In the genomic region with DNA sequence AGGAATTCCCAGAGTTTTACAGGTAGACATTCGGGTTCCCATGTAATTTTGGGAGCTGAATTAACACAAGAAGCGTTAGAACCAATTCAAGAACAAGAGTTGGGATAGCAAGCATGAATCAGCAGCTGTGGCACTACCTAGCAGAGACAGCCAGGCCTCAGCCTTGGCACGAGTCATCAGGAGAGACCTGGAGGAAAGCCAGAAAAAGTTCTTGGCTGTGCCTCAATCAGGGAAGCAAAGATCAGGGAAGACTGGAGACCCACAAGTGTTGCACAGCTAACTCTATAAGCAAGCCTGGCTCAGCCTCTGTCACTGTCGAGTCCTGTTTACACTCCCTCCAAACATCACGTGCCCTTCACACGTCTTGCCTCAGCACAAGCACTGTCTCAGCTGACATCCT, we compare ENCODE assay signal across 14 mouse cellular contexts. TPM values are rescaled to one million over a fixed set of nuclear protein-coding genes. Genes with fewer than 3 reads are reported as not detected.
DNase-seq lines count a peak whose midpoint lies in the region; ATAC-seq lines count a peak whose summit lies in the region.
"Had no signal": no experiment of that assay in that cellular context is flagged by ENCODE, and none has a peak within 500 bp of the region (broad histone marks: within the 10 kb centered on the region; RNA-seq: fewer than 3 reads in every experiment).

No protein-coding gene starts in this region.

- H3K27me3 ChIP-seq in heart, embryonic 11.5 days (ENCODE audit: control insufficient read depth, insufficient read depth, low read length), result no peaks in the 10 kb centered on the region
- no peaks in the 10 kb centered on the region for H3K27me3 ChIP-seq in midbrain, embryonic 10.5 days (ENCODE audit: low read depth, poor library complexity, severe bottlenecking)
- H3K27me3 ChIP-seq: neural tube, embryonic 13.5 days had no signal

- H3K4me3 ChIP-seq in heart, embryonic 11.5 days (ENCODE audit: low read depth, low read length), result no peak overlapping the region
- no peak overlapping the region for H3K4me3 ChIP-seq in midbrain, embryonic 10.5 days
- H3K4me3 ChIP-seq: gastrocnemius, adult 2 months; hindbrain, embryonic 10.5 days; limb, embryonic 13.5 days; neural tube, embryonic 13.5 days had no signal

- 66% methylated on average over 6 of the region's 6 CpGs for WGBS in heart, embryonic 11.5 days (ENCODE audit: insufficient replicate concordance)
- 77% methylated on average over 6 of the region's 6 CpGs for WGBS in midbrain, embryonic 10.5 days

- H3K4me1 ChIP-seq in heart, embryonic 11.5 days (ENCODE audit: control insufficient read depth, insufficient read depth, low read length), result no peaks in the 10 kb centered on the region
- peaks cover 4% of the 10 kb centered on the region; the same call in 1 of the 2 replicates for H3K4me1 ChIP-seq in midbrain, embryonic 10.5 days

- no peak overlapping the region for H3K9ac ChIP-seq in heart, embryonic 11.5 days (ENCODE audit: low read depth, low read length)
- H3K9ac ChIP-seq: limb, embryonic 13.5 days; neural tube, embryonic 13.5 days had no signal

- H3K4me2 ChIP-seq in heart, embryonic 11.5 days, result no peak overlapping the region
- H3K4me2 ChIP-seq: limb, embryonic 13.5 days; neural tube, embryonic 13.5 days had no signal

- H3K27ac ChIP-seq in heart, embryonic 11.5 days (ENCODE audit: low read depth, low read length), result no peak overlapping the region
- H3K27ac ChIP-seq in midbrain, embryonic 10.5 days (replicated peaks), result no peak overlapping the region
- H3K27ac ChIP-seq: gastrocnemius, adult 2 months; hindbrain, embryonic 10.5 days; limb, embryonic 13.5 days; neural tube, embryonic 13.5 days had no signal

- no peaks in the 10 kb centered on the region for H3K9me3 ChIP-seq in heart, embryonic 11.5 days (replicated peaks; ENCODE audit: control insufficient read depth, low read length)
- no peaks in the 10 kb centered on the region for H3K9me3 ChIP-seq in midbrain, embryonic 10.5 days (replicated peaks)
- H3K9me3 ChIP-seq: hindbrain, embryonic 10.5 days; limb, embryonic 13.5 days; neural tube, embryonic 13.5 days had no signal

- peak; percentile 31 for DNase-seq in heart, adult 8-10 months (ENCODE audit: low spot score)
- DNase-seq in ovary, postnatal 36 days (ENCODE audit: low spot score), result peak; percentile 20
- DNase-seq in ovary, postnatal 10 days (ENCODE audit: low spot score), result no peak
- peak; percentile 84 for DNase-seq in kidney, adult 9 months
- no peak for DNase-seq in midbrain, embryonic 10.5 days (ENCODE audit: low spot score)
- no peak for DNase-seq in thymus, postnatal 4 days
- DNase-seq: gastrocnemius, adult 2 months had no signal

- ATAC-seq in heart, embryonic 11.5 days (replicated peaks; ENCODE audit: insufficient number of reproducible peaks, low FRiP score, low TSS enrichment), result no peak
- ATAC-seq in megakaryocyte-erythroid progenitor cell, adult 5-6 weeks (replicated peaks; ENCODE audit: low FRiP score, low TSS enrichment, poor library complexity, severe bottlenecking), result no peak

- no peaks in the 10 kb centered on the region for H3K36me3 ChIP-seq in heart, embryonic 11.5 days (ENCODE audit: control insufficient read depth, insufficient read depth, low read length)
- no peaks in the 10 kb centered on the region for H3K36me3 ChIP-seq in midbrain, embryonic 10.5 days
- H3K36me3 ChIP-seq: hindbrain, embryonic 10.5 days; limb, embryonic 13.5 days; neural tube, embryonic 13.5 days had no signal

RNA-seq across cellular contexts. Expression of a gene that starts 34.7 kb away (rescaled TPM):
- total RNA-seq in heart, adult 8-10 months (2022), result not detected
- polyA plus RNA-seq in heart, embryonic 11.5 days (2014; fragmentation: Nextera tagmentation; extraction: Ambion mirVana), result not detected in 2 replicates
- total RNA-seq in megakaryocyte-erythroid progenitor cell, adult 5-6 weeks (2014; fragmentation: Nextera tagmentation), result not detected in 2 replicates
- total RNA-seq in megakaryocyte-erythroid progenitor cell, adult 5-6 weeks (2017), result not detected in 2 replicates
- polyA plus RNA-seq in midbrain, embryonic 10.5 days (2016; fragmentation: Nextera tagmentation; extraction: Ambion mirVana), result not detected in 2 replicates
- total RNA-seq: gastrocnemius, adult 2 months; layer of hippocampus, adult 8-10 months had no signal
- polyA plus RNA-seq: C2C12; hindbrain, embryonic 10.5 days; limb, embryonic 13.5 days had no signal

RNA-seq across cellular contexts. Expression of a gene that starts 47.9 kb away (rescaled TPM):
- under 1 TPM; 0.12 to 0.29 (median 0.22) TPM for total RNA-seq in heart, adult 8-10 months (2022)
- polyA plus RNA-seq in heart, embryonic 11.5 days (2014; fragmentation: Nextera tagmentation; extraction: Ambion mirVana), result 0.11 and 0.29 TPM in 2 replicates
- 2.6 TPM in 1 of 2 replicates, not detected in the other for total RNA-seq in megakaryocyte-erythroid progenitor cell, adult 5-6 weeks (2014; fragmentation: Nextera tagmentation)
- 7.2 TPM in 1 of 2 replicates, not detected in the other for total RNA-seq in megakaryocyte-erythroid progenitor cell, adult 5-6 weeks (2017)
- 0.21 and 0.33 TPM in 2 replicates for polyA plus RNA-seq in midbrain, embryonic 10.5 days (2016; fragmentation: Nextera tagmentation; extraction: Ambion mirVana)

RNA-seq across cellular contexts. Expression of a gene that starts 48.0 kb away (rescaled TPM):
- total RNA-seq in heart, adult 8-10 months (2022), result 100 to 1,000 TPM; 275 to 312 (median 290) TPM
- 360 and 371 TPM in 2 replicates for polyA plus RNA-seq in heart, embryonic 11.5 days (2014; fragmentation: Nextera tagmentation; extraction: Ambion mirVana)
- 339 and 364 TPM in 2 replicates for total RNA-seq in megakaryocyte-erythroid progenitor cell, adult 5-6 weeks (2014; fragmentation: Nextera tagmentation)
- total RNA-seq in megakaryocyte-erythroid progenitor cell, adult 5-6 weeks (2017), result 415 and 488 TPM in 2 replicates
- 456 and 487 TPM in 2 replicates for polyA plus RNA-seq in midbrain, embryonic 10.5 days (2016; fragmentation: Nextera tagmentation; extraction: Ambion mirVana)

Comparison
In these comparisons a context has a peak if more than half of its experiments do, and no peak if none do; other contexts are left out.
1. DNase-seq: peak in heart, adult 8-10 months (single experiment), ovary, postnatal 36 days (single experiment) and kidney, adult 9 months (single experiment); none in ovary, postnatal 10 days (single experiment), midbrain, embryonic 10.5 days (single experiment) and thymus, postnatal 4 days (single experiment).